Mouse (Mus musculus): ENCODE measurements around the gene Col6a2. TPM values are rescaled to one million over a fixed set of nuclear protein-coding genes. Genes with fewer than 3 reads are reported as not detected.

Col6a2 gene
- total RNA-seq, 2 experiments from 2014 or later, result 201 to 217 TPM

DNA sequence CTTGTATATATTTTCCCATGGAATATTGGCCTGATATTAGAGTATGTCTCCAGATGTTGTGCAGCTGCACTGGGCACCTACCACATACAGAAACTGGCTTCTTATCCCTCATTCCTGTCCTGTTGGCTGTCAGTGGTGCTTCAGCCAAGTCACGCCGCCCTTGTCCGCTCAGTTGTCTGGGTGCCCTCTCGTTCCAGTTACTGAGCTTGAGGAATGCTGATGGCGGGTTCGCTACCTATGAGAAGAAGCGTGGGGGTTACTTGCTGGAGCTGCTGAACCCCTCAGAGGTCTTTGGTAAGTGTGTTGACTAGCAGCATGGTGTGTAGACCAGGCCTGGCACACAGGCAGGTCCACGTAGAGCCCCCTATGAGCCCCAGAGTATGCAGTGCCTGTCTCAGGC, 76.9 kb downstream of the Col6a2 start:
- no peak for DNase-seq

Other genes with a start within 250 kb of the Col6a2 start
- not detected for gene AC141477.1, start 183.2 kb downstream of the Col6a2 start, total RNA-seq (2021)
- gene Pcnt, start 180.8 kb downstream of the Col6a2 start, total RNA-seq (2021), result 10 to 100 TPM; 27.1 TPM
- gene 2610028H24Rik, start 174.5 kb downstream of the Col6a2 start, total RNA-seq (2021), result not detected
- gene Mcm3ap, start 154.7 kb downstream of the Col6a2 start, total RNA-seq (2021), result 10 to 100 TPM; 33.0 to 37.5 TPM
- gene Ybey, start 154.5 kb downstream of the Col6a2 start, total RNA-seq (2021), result 1 to 10 TPM; 3.2 TPM
- 10 to 100 TPM; 16.8 to 17.2 TPM for gene Lss, start 92.0 kb downstream of the Col6a2 start, total RNA-seq (2021)
- not detected for gene Spatc1l, start 61.4 kb downstream of the Col6a2 start, total RNA-seq (2021)
- under 1 TPM; 0.88 TPM for gene Ftcd, start 48.0 kb downstream of the Col6a2 start, total RNA-seq (2021)
- 100 to 1,000 TPM; 153 to 163 TPM for gene Col6a1, start 102.5 kb upstream of the Col6a2 start, total RNA-seq (2021)

All from heart, postnatal 4 days (tissue).